Mouse (Mus musculus): ENCODE data around the gene Mcub.
A peak's percentile ranks its signal among the peaks of the same experiment; 100 is the strongest.

Mcub gene

GRCm38 (mm10) chr3:129948359-129948758 lies 21.6 kb downstream of the Mcub start:
- DNase-seq, result no peak

GRCm38 (mm10) chr3:129946217-129946914 lies 23.6 kb downstream of the Mcub start:
- DNase-seq, result no peak

- DNase-seq, result no peak
Measured at GRCm38 (mm10) chr3:129943813-129944212, 26.2 kb downstream of the Mcub start.

- DNase-seq, result no peak
Measured at GRCm38 (mm10) chr3:129941291-129941690, 28.7 kb downstream of the Mcub start.

GRCm38 (mm10) chr3:129940780-129941179 lies 29.2 kb downstream of the Mcub start:
- DNase-seq, result no peak

GRCm38 (mm10) chr3:129939058-129939457 lies 30.9 kb downstream of the Mcub start:
- DNase-seq, result no peak

- no peak for DNase-seq
Measured at GRCm38 (mm10) chr3:129937848-129938247, 32.2 kb downstream of the Mcub start.

GRCm38 (mm10) chr3:129936561-129936960 lies 33.4 kb downstream of the Mcub start:
- no peak for DNase-seq

GRCm38 (mm10) chr3:129932443-129932842 lies 37.6 kb downstream of the Mcub start:
- DNase-seq, result no peak

GRCm38 (mm10) chr3:129930213-129930778 lies 39.7 kb downstream of the Mcub start:
- no peak for DNase-seq

GRCm38 (mm10) chr3:129925861-129926260 lies 44.1 kb downstream of the Mcub start:
- DNase-seq, result no peak

- DNase-seq, result no peak
Measured at GRCm38 (mm10) chr3:129923581-129923980, 46.4 kb downstream of the Mcub start.

- DNase-seq, result peak; percentile 38
Measured at GRCm38 (mm10) chr3:129918434-129918833, 51.6 kb downstream of the Mcub start.

GRCm38 (mm10) chr3:129917424-129917823 lies 52.6 kb downstream of the Mcub start:
- no peak for DNase-seq

- no peak for DNase-seq
Measured at GRCm38 (mm10) chr3:129913241-129913640, 56.8 kb downstream of the Mcub start.

- no peak for DNase-seq
Measured at GRCm38 (mm10) chr3:129912025-129912424, 58.0 kb downstream of the Mcub start.

GRCm38 (mm10) chr3:129904381-129905132 lies 65.4 kb downstream of the Mcub start:
- no peak for DNase-seq

- DNase-seq, result no peak
Measured at GRCm38 (mm10) chr3:129903866-129904265, 66.1 kb downstream of the Mcub start.

- no peak for DNase-seq
Measured at GRCm38 (mm10) chr3:129903369-129903768, 66.6 kb downstream of the Mcub start.

GRCm38 (mm10) chr3:129901271-129901809 lies 68.7 kb downstream of the Mcub start, which contains the start of gene Casp6:
TSS of gene Casp6 (plus strand) at chr3:129901425.
- DNase-seq, result peak; percentile 83

GRCm38 (mm10) chr3:129898886-129899285 lies 71.1 kb downstream of the Mcub start:
- DNase-seq, result no peak

GRCm38 (mm10) chr3:129896591-129896990 lies 73.4 kb downstream of the Mcub start:
- no peak for DNase-seq

- no peak for DNase-seq
Measured at GRCm38 (mm10) chr3:129893143-129893542, 76.9 kb downstream of the Mcub start.

- no peak for DNase-seq
Measured at GRCm38 (mm10) chr3:129892003-129892402, 78.0 kb downstream of the Mcub start.

Data from kidney, adult 11 months (tissue).